Mouse (Mus musculus) CD4-positive helper T cell, adult 2 months (primary cell): ENCODE results near the gene Mipep.

Source experiments
- DNase-seq: peaks from one replicate; pipeline ENCODE4 v3.0.0-alpha.2; 2012; ENCODE audit warnings: low read depth, missing footprints, low spot score

Gene Mipep

DNA sequence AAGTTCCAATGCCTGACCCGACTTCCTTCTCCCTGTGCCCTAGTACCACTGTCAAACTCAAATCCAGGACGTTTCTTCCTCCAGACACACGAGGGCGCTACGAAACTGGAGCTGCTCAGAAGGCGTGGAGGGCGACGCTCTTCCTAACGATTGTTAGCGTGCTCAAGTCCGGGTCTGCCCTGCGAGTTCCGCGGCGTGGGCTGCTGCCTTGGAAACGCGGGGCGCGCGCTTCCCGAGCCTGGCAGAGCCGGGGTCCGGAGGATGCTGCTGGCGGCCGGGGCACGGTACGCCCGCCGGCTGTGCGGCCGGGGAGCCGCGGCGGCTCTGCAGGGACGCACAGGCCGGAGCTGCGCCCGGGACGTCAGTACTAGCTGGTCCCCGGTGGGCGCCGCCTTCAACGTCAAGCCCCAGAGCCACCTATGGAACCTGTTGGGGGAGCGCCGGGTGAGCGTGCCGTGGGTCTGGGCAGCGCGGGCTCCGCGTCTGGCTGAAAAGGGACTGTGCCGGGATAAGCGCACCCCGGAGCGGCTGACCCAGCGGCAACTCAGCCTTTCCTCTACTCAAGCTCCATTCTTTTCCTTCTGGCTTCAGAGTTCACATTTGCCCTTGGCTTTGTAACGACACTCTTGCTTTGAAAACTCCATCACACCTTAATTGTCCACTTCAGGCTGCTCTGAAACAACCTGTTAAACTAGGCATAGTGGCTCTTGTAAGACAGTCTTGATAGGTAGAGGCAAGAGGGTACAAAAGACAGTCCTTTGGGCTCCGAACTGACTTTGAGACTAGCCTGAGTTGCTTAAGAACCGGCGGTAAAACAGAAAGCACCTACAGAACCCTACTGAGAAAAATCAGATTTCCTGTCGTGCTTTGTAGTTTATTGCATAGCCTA, at the start of gene Mipep:
TSS of gene Mipep (plus strand) at position 147 of the 889 bp plus-strand sequence.
- DNase-seq = peak; percentile 90

DNA sequence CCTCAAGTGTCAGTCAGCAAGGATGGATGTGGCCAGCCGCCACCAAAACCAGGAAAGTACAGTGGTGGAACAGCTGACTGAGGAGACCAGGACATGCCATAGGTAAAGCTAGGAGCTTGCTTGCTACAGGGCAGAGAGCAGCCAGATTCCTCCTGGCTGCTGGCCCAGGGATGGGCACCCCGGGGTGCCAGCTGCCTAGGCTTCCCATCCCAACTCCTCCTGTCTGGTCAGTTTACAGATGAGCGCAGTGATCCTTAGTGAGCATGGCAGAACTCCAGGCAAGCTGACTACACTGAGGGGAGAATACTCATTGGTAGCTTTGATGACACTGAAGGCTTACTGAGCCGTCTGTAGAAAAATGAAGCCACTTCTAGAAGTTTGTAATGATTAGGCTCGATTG, 49.2 kb upstream of the Mipep start:
- no peak for DNase-seq

- peak; percentile 61 for DNase-seq
Measured at GRCm38 (mm10) chr14:60735848-60736547, 48.4 kb upstream of the Mipep start.

DNA sequence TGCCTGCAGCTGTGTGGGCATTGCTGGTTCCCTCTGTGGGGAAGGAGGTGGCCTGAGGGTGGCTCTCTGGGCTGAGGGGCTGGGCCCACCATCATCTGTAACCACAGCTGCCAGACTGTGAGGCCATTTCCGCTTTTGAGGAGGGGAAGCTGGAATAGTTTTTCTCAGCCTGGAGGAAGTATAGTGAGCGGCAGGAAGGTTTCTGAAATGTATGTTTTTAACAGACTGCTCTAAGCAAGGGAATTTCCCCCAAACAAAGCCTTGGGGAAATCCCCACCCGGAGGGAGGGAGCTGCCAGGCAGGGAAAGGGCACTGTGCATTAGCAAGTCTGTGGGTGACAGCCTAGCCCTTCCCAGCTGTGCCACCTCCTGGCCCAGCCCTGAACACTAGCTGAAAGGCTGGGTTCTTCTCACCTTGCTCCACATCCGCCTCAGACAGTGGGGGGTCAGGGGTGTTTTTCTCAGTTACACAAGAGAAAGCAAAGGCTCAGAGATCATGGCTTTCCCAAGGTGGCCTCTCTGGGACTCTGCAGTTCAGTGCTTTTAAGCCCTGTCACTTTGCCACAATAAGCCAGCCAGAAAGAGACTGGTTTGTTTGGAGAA, 47.7 kb upstream of the Mipep start:
- DNase-seq = peak; percentile 95

GRCm38 (mm10) chr14:60737202-60737611, 47.2 kb upstream of the Mipep start:
- peak; percentile 77 for DNase-seq

DNA sequence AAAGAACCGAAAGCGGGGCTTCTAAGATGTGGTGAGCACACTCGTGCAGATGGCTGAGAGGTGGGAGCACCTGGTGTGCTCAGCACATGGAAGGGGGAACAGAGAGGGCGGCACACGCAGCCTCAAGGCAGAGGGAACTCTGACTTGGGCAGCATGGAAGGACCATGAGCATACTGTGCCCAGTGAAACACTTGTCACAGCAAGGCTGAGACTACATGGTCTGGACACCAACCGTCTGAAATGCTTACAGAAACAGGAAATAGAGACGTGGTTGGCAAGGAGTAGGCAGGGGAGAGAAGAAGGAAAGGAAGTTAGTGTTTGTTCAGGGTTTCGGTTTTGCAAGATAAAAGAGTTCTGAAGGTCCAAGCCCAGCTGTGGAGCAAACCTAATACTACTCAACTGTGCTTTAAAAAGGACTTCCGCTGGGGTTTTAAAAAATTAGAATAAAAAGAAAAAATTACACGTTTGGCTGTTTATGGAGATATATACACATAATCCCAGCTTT, 45.9 kb upstream of the Mipep start:
- peak; percentile 85 for DNase-seq

GRCm38 (mm10) chr14:60739155-60739554, 45.2 kb upstream of the Mipep start:
- no peak for DNase-seq

- DNase-seq = peak; percentile 37
Measured at GRCm38 (mm10) chr14:60739616-60740015, 44.8 kb upstream of the Mipep start.

DNA sequence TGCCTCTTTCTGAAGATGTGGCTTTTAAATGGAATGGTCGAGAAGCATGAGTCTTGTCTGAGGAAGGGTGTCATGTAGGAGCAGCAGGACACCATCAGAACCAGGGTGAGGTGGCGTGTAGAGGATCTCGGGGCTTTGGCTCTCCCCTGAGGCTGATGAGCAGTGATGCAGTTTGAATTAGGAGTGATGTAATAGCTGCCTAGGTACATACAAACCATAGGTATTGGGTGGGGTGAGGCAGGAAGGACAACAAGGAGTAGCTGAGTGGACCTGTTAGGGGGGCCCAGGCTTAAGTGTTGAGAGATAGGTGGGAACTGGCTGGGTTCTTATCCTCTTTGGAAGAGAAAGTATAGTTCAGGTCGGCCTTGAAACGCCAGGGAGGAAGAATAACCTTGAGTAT, 43.9 kb upstream of the Mipep start:
- DNase-seq = peak; percentile 27

DNA sequence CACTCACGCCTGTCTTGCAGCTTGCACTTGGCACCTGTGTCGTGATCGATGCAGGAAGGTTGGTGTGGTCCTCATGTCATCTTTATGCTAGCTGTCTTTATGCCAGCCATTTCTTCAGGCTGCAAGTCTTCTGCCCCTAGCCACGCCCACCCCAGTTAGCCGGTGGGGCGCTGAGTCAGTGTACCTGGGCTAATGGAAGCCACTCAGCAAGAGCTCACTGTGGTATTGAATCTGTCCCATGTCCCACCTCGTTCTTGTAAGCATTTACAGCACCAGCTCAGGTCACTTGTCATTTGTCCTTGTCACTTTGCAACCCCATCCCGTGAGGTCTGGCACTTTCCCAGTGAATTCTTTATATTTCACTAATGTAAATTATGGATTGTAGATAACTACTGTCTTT, 43.3 kb upstream of the Mipep start:
- peak; percentile 28 for DNase-seq

DNA sequence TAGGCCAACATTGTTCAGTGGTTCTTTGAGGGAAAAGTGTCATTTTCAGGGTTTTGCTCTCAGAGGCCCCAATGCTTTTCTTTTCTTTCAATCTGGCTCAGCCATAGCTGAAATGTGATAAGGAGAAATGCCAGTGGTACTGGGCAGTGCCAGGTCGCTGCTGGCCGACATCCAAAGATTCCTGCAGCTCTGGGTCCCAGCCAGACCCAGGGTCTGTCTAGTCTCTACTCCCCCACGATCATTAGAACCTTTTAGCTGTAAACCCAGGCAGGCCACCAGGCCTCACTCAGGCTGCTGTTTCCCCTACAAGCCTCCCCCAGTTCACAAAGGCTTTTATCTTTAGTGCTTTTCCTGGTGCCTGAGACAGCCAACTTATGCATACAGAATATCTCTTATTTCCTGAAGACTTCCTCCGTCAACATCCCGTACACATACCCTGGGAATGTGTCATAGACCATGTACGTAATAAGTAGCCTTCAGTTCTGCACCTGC, 42.8 kb upstream of the Mipep start:
- no peak for DNase-seq

DNA sequence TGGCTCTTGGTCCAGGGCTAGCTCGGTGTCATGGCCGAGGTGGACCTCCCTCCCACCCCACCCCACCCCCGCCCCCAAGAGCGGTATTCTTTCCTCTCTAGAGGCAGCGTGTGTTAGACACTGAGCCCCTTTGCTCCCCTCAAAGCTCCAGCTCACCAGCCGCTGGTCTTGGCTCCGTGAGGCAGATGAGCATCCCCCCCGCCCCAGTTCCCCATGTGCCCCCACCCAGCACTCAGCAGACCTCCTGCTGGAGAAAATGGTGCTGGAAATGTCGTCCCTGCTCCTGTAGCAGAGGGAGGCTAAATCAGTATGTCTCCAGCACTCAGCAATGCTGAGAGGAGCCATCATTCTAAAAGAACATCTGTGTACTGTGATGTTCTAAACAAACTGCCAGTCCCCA, 40.7 kb upstream of the Mipep start:
- DNase-seq = no peak

DNA sequence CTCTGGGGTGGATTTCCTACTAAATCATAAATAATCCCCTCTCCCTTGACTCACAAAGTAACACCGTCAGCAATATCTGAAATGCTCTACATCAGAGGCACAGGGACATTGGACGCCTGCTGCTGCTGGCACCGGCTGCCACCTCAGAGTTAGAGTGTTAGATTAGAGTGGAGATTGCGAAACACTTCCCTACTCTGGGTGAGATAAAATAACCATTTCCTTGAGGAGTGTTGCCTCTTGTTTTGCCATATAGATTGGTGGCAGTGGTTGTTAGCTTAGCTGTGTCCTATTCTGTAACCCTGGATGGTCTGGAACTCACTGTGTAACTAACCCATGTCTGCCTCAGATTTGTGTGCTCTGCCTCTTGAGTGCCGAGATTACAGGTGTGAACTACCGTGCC, 39.2 kb upstream of the Mipep start:
- DNase-seq = no peak

DNA sequence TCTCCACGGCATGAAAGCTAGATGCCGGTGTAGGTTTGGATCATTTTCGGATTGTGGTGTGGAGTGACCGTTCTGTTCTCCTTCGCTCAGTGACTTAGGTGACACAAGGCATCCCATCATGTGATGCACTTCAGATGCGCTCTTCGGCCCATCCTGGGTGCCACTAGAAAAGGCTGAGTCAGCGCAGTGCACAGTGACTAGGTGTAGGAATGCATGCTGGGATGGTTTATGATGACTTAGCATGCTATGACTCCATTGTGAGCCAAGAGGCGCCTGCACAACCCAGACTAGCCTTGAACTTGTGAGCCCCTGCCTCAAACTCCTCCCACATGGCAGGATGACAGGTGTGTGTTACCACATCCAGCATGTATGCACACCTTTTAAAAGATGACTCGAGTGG, 38.2 kb upstream of the Mipep start:
- DNase-seq = no peak

- DNase-seq = no peak
Measured at GRCm38 (mm10) chr14:60747154-60747870, 37.1 kb upstream of the Mipep start.

DNA sequence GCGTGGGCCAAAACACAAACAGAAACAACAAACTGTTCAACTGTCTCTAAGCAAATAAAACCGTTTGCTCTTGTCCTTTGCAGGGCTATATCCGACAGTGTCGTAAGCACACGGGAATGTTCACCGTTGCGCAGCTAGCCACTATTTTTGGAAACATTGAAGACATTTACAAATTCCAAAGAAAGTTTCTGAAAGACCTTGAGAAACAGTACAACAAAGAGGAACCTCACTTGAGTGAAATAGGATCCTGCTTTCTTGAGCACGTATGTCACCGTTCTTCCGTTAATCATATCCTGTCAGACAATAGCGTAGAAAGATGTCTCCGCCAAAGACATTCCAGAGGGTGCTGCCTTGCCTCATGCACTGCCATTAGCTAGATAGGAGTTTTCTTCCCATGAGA, 34.5 kb upstream of the Mipep start:
- no peak for DNase-seq

DNA sequence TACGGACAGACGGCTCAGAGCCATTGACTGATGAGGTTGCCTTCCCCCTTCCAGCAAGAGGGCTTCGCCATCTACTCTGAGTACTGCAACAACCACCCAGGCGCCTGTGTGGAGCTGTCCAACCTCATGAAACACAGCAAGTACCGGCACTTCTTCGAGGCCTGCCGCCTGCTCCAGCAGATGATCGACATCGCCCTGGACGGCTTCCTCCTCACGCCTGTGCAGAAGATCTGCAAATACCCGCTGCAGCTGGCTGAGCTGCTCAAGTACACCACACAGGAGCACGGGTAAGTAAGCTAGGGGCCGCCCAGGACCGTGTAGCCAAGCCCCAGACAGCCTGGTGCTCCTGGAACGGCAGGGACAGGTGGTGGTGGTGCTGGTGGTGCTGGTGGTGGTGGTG, 32.8 kb upstream of the Mipep start:
- no peak for DNase-seq

- DNase-seq = no peak
Measured at GRCm38 (mm10) chr14:60752892-60753800, 31.2 kb upstream of the Mipep start.

- DNase-seq = no peak
Measured at GRCm38 (mm10) chr14:60753801-60754126, 30.6 kb upstream of the Mipep start.

GRCm38 (mm10) chr14:60754656-60755055, 29.7 kb upstream of the Mipep start:
- DNase-seq = no peak

DNA sequence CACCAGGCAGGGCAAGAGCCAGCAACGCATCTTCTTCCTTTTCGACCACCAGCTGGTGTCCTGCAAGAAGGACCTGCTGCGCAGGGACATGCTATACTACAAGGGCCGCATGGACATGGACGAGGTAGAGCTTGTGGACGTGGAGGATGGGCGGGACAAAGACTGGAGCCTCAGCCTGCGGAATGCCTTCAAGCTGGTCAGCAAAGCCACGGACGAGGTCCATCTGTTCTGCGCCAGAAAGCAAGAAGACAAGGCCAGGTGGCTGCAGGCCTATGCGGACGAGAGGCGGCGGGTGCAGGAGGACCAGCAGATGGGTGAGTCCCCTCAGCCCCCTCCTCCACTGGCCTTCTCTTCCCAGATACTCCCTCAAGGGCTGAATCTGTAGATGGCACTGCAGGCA, 28.1 kb upstream of the Mipep start:
- DNase-seq = no peak
